Mouse (Mus musculus): ENCODE data around the gene Clstn1.

Gene Clstn1

DNA sequence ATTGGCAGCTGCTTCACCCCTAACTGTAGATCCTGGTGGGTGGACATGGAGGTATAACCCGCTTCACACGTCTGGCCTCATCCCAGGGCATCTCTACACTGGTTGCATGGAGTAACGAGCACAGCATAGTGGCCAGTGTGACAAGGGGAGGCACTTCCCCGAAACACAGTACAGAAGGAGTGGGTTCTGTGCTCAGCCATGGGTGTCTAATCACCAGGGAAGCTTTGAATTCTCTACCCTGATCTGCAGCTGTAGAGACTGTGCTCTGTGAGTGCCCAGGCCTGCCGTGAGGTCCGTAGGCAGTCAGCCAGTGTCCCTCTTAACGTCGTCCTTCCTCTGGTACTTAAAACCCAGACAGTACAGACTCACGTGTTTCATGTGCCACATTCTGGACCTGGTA, 54.6 kb downstream of the Clstn1 start:
- DNase-seq: no peak

DNA sequence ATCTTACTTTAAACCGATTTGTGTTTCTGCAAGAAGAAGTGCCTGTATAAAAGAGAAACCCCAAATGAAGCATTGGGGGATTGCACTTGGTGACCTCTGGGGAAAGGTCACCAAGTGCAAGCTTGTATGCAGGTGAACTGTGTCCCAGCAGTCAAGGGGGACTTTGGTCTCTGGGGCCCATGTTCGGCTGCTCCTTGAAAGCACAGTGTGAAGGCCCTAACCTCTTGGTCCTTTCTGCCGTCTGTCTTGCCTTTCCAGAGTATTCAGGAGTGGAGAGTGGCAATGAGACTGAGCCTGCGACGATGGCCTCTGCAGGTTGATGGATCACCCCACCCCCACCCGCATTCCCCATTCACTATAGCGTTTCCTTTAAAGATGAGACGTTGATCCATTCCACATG, 55.1 kb downstream of the Clstn1 start:
- no peak for DNase-seq

DNA sequence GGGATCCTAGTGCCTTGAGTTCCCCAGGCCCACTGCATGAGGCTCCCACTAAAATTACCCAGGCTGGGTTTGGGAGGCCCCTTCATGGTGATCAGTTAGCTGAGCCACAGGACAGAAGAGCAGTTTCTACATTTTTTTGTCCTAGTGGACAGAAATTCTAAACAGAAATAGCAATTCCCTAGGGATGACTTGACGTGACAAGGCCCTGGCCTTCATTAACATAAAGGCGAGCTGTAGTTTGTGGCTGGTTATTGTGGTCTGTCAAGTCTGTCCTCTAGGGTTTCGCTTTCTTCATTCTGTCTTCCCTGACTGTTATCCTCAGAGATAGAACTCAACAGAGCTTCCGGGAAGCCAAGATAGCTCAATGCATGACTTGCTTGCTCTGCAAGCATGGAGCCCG, 55.7 kb downstream of the Clstn1 start:
- DNase-seq: no peak

DNA sequence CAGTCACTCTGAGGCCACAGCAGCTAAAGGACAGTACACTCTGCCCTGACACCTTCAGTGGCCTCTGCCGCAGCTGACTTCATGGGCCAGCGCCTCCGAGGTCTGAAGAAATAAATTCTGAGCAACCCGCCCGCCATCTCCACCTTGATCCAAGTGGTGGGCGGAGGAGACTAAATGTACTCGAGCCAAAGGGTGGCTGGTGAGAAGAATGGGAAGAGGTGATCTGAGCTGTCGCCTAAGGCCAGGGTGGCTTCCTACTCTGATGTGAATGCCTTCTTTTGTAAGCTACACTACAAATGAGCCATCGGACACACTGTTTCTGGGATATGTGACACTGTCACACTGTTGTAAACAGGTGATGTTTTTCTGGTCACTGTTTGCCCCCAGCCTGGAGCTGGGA, 59.5 kb downstream of the Clstn1 start:
- DNase-seq: no peak

DNA sequence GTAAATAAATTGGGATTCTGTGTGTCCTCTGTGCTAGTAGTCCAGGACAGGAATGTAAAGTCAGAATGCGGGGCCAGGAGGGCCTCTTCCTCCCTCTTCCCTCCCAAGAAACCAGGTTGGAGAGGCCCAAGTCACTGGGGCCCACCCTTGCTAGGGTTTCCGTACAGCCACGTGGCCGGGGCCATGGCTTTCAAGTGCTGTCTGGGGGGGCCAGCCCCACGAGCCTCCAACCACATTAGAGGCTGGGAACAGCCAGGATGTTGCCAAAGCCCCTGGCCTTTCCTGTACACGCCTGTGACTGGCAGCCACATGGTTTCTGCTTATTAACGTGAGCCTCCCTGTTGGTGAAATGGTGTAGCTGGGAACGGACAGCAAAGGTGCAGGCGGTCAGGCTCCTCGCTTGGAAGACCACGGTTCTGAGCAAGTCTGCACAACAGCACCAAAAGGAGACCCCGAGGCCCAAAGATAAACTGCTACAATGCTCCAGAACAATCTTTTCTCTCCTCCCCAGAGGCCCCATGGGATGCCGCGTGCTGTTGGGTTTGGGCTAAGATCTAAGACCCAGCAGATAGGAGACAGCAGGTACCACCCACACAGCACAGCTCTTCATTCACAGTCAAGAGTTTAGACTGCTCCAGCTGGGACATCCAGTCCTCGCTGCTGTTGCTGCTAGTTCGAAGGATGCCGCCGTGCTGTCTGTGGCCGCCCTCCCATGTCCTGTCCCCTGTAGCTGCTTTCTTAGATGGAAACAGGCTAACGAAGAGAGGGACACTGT, 62.0 kb downstream of the Clstn1 start:
- DNase-seq: no peak

DNA sequence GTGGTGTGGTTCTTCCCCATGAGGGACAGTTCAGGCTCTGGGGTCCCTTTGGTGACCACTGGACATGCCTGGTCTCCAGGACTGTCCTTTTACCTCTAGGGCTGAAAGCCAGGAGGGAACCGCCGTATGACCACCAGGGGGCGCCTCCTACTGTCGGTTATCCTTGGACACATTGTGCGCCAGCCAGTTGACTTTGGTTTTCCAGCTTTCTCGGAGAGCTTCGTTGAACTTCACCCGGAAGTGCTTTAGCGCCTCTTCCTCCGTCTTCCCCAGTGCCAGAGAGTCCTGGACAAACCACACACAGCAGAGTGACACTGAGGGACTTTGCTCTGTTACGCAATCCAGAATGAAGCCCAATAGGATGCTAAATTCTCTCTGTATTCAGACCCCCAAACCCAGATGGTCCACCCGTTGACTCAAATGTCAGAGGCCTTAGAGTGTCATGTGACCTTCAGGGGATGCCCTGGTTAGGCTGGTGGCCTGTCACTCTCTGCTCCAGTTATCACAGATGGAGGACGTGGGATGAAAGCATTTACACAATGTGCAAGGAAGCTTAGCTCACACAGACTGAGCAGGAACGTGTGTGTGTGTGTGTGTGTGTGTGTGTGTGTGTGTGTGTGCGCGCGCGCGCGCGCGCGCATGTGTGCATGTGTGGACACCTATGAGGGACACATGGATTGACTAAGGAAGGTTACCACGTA, 64.4 kb downstream of the Clstn1 start:
- peak; percentile 78 for DNase-seq

DNA sequence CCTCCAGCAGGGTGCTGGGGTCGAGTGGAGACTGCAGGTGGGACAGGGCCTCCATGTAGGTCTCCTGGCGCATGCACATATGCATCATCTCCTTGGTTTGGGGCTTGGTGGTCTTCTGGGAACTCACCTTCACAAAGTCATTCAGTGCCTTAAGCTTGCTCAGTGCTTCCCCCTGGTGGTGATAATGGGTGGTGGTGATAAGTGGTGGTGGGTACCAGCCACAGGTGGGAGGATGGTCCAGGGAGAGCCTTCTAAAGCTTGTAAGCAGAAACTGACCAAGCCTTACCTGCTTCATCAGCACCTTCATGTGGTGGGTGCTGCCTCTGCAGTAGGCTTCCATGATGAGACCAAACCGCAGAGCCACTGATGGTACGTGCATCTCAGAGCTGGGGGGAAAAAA, 68.0 kb downstream of the Clstn1 start:
- DNase-seq: peak; percentile 57

DNA sequence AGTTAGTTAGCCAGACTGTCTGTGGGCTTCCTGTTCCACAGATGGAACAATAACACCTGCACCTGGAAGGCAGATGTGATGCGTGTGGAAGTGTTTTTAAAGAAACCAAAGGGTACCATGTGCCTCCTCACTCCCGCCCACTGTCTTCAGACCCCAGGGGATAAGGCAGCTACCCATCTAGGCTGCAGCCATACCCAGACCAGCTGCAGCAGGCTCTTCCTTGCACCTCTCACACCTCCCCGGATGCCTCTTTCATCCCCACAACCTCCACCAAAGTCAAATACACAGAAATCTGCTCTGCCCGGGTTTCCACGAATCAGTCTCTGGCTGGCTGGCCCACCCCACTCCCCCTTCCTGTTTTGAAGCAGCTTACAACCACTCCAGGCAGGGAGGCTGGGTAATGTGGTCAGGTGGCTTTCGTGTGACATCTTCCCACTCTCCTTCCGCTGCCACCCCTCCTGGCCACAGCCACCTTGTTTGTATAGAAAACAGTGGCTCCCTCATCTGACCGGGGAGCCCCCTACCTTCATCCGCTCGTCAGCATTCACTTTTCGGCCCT, 71.7 kb downstream of the Clstn1 start:
- no peak for DNase-seq

DNA sequence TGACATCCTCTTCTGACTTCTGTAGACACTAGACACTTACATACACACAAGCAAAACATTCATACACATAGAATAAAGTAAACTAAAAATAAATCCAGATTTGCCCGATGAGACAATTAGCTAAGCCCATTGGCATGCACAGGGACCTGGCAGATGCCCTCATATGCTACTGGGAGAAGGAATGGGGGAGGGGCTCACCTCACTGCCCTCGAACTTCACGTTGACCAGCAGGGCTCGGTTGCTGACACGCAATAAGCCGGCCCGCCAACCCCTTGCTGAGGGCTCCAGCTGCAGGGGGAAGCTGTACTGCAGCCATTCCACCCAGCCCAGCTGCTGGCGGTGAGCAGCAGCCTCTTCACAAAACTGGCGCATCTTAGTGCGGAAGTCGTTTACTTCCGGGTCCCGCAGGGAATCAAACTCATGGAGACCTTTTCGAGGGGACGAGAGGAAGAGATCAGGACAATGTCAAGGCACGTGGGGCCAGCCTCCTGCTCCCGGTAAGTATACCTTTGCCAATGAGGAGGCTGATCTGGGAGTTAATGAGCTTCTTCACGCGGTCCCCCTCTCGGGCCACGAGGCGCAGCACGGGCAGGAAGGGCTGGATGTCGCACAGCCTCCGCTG, 73.3 kb downstream of the Clstn1 start:
- no peak for DNase-seq

DNA sequence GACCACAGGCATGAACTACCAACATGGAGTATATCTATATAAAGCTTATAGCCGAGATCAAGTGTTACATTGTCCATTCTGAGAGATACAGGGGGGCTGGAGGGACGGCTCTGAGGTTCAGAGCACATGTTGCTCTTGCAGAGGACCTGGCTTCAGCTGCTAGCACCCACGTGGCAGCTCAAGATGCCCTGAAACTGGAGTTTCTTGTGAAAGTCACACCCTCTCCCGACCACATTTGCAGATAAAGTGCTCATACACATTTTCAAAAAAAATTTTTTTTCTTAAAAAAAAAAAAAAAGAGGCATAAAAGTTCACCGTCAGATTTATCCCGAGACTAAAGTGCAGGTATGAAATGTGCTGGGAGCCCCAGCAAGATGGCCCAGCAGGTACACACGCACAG, 74.3 kb downstream of the Clstn1 start:
- DNase-seq: no peak

DNA sequence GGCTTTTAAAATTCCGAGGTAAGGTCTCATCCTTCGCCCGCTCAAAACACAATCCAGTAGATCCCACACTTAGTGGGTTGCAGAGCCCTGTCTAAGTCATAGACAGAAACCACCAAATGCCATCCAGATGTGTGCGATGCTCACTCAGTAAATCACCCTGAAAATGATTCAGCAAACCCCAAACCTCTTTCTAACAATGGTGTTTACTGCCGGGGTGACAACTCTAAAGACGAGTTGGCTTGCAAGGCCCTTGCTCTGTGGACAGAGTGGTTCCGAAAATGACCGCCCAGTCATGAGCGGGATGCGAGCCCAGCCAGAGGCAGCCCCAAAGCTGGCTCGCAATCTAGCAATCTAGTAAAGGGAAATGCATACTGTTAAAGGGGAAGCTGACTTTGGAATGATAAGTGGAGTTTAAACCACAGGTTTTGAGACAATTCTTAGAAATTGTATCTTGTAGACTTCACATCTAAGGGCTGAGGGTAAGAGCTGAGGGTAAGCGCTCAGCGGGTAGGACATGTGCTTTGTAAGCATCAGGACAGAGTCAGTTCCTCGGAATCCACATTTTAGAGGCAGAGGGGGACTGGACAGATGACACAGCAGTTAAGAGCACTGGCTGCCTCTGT, 75.8 kb downstream of the Clstn1 start:
- DNase-seq: no peak

DNA sequence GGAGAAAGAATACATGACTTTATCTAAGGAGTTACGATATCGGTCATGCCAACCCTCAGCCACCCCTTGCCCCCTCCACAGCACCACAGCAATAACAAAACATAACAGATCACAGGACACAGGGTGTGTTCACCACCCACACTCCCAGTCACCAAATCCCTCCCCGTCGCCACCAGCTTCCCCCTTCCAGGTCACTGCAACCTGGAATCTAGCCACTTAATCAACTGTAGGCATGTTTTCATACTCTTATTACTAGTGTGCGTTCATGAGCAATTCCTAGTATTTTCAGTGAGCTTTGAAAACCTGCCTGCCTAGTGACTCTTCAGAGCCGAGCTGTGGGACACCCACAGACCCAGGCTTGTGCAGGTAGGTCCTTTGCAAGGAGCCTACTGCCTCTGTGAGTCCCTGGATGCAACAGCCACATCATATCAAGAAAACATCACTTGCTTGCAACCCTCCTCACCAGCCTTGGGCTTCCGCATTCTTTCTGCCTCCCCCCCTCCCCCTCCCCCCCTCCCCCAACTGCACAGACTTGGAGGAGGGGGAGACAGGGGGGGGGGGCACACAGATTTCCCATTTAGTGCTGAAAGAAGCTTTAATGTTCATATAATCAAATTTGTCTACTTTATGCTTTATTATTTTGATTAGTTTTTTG, 77.7 kb downstream of the Clstn1 start:
- no peak for DNase-seq

DNA sequence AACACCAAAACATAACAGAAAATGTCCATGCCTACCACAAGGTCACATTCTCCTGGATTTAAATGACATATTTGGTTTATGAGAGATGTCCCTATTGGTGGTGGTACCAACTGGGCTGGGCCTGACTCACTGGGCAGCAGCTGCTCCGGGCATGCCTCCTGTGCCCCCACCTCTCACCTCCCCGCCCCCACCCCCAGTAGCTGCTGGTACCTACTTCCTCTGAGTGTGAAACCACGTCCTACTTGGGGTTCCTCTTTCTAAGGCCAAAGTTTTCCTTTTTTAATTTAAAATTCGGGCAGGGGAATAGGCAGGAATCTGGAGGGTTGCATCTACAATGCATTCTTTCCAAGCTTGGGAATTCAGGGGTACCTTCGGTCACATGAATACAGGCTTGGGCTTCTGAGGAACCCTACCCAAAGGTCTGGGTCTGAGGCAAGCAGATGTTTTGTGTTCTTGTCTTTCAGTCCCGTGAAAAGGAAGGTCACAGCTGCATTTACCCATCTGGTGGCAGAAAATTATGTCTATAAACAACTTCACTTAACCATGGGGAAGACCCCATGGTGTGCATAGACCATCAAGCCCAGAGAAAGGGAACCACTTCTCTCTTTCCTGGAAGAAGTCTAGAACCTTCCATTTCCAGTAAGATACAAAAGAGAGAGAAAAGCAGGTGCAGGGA, 78.9 kb downstream of the Clstn1 start:
- no peak for DNase-seq

DNA sequence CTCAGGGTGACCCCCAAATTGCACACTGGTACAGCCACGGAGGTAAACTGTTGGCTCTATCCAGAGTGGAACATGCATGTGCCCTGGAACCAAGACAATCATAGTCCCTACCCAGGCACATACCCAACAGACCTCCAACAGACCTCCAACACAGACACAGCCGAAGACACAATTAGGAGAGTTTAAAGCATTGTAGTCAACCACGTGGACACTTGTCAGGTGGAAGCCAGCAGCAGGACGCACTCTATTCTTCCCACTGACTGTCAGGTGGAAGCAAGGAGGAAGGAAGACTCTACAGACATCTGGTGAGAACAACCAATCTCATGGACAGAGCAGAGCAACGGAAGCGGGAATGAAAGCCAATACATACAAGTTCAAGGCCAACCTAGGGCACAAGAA, 79.4 kb downstream of the Clstn1 start:
- DNase-seq: no peak

DNA sequence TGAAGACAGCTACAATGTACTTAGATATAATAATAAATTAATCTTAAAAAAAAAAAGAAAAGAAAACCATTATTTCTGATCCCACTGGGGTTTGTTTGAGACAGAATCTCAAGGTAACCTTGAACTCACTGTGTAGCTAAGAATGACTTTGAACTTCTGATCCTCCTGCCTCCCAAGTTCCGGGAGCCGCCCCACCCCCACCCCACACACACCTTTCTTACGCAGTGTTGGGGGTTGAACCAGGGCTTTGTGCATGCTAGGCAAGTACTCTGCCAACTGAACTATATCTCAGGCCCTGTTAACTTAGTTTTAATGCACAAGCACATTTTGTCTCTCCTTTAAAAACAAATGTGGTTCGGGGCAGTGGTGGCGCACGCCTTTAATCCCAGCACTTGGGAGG, 84.9 kb downstream of the Clstn1 start:
- no peak for DNase-seq

DNA sequence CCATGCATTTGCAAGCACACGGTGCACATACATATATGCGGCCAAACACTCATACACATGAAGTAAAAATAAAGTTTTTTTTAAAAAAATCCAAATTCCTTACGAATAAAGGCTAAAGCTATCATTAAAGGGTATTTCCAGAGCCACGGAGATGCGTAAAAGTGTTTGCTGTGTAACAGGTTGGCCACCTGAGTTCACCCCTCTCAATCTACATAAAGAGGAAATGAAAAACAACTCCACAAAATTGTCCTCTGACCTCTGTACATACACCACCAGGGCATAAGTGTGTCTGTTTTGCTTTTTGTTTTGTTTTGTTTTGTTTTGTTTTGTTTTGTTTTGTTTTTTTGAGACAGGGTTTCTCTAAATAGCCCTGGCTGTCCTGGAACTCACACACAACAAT, 86.5 kb downstream of the Clstn1 start:
- no peak for DNase-seq

DNA sequence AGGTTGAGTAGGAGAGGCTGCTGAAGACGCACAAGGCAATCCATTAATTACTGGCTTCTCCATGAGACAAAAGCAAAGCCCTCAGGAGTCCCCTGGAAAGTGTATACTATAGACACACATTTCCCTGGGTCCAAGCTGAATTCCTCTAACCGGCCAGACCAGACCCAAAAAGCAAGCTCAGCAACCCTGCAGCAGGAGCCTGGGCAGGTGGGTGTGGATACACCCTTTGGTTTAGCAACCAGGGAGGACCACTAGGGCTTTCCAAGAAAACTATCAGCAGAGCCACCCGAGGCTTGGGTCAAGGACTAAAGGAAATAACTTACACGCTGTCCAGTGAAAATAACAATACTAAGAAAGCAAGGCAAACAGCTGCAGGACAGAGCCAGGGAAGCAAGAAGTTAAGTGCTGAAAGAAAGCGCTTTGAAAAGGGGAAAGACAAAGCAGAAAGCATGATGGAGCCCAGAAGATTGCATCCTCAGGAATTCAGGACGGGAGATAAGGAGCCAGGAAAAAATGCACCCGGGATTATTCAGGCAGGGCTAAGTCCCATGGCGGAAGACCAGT, 88.6 kb downstream of the Clstn1 start:
- DNase-seq: no peak

DNA sequence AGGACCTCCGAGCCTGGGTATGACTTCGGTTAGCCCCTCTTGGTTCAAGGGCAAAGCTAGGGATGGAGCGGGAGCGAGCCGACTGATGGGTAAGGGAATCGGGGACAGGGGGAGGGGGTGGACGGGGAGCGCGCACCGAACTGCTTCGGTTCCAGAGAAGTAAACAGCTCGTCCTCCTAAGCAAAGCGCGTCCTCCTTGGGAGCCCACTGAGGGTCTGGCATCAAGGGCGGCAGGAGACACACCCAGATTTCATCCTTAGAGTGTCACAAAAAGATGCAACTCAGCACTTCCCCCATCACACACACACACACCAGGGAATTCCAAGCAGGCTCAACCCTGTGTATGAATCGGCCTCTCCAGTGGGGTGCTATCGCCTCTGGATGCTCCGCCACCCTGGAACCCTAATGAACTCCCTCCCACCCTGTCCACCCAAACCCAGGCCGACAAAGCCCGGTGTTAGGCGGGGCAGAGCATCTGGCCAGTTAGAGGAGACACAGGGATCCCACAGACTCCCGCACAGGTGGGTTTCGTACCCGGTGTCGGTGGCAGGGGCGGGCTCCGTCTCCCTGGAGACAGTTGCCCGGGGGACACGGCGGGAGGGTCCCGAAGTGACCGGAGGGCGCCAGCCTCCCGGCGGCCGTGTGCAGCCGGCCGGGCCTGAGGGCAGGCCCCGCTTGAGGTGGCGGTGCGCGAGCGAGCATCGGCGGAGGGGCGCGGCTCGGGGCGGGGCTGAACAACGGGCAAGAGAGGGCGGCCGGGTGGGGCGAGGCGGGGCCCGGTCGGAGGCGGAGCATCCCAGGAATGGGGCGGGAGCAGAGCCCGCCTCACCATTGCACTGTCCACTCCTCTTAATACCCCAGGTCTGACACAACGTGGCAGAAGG, 89.4 kb downstream of the Clstn1 start:
- DNase-seq: peak; percentile 76

DNA sequence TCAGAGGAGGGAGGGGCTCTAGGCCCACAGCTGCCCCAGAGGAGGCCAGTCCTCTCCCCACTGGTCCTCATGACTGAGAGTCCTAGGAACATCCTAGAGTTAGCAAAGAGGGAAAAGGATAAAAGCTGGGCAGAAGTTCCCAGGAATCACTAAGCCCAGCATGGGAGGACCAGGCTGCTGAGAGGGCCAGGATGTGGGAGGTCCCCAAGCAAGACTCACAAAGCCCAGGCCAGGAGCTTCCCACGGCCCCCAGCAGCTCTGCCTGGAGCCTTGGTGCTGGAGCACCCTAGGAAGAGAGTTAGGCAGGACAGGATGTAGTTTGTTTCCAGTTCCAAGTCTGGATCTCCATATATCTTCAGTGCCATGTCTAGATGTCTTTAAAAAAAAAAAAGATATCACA, 91.7 kb downstream of the Clstn1 start:
- no peak for DNase-seq

DNA sequence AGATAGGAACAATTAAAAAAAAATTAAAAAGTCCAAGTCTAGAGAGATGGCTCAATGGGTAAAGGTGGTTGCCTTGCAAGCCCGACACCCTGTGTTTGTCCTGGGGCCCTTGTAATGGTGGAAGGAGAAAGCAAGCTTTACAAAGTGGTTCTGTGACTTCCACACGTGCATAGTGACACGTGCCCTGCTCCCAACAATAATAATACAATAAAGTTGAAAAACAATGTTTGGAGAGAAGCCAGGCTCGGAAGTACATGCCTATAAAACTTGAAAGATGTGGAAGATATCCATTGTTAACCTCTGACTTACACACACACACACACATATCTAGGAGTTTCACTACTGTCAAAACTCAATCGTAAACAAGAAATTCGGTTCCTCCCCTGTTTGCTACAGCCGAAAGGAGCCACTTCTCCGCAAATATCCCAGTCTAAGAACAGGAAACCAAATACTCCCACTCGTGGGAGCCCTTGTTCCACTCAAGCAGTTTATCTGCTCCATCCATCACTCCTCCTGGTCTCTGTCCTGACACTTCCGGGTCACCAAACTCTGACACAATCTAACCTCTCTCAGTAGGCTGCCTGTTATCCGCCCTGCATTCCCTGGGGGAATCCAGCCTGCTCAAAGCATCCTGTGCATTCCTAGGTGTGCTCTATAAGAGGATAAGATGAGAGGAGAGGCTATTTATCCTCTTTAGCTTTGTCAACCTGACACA, 92.9 kb downstream of the Clstn1 start:
- no peak for DNase-seq

Data from kidney, adult 18-20 months (tissue).